Mouse (Mus musculus) hindlimb bud, embryonic 11.5 days (tissue): ENCODE results near the gene Rela.

ENCODE experiments used
- DNase-seq: peaks from one replicate; pipeline ENCODE4 v3.0.0-alpha.2; 2012; ENCODE audit warnings: low read depth, low spot score; ENCODE audit errors: extremely low spot score

The Rela gene

GRCm38 (mm10) chr19:5637069-5638047, at the start of gene Rela:
Gene Rela (plus strand): TSS chr19:5637483.
- DNase-seq = peak; percentile 31

- no peak for DNase-seq
Observed at GRCm38 (mm10) chr19:5589159-5589558, 48.1 kb upstream of the Rela start.

GRCm38 (mm10) chr19:5591888-5592287, 45.4 kb upstream of the Rela start:
- no peak for DNase-seq

- DNase-seq = no peak
Observed at GRCm38 (mm10) chr19:5599224-5599623, 38.1 kb upstream of the Rela start.

- DNase-seq = peak; percentile 52
Observed at GRCm38 (mm10) chr19:5601752-5602541, 35.3 kb upstream of the Rela start, which contains the start of gene Rnaseh2c. Gene Rnaseh2c (plus strand): TSS chr19:5601873.

- no peak for DNase-seq
Observed at GRCm38 (mm10) chr19:5603664-5604063, 33.6 kb upstream of the Rela start.

GRCm38 (mm10) chr19:5605126-5605525, 32.2 kb upstream of the Rela start:
- DNase-seq = no peak

- DNase-seq = no peak
Observed at GRCm38 (mm10) chr19:5606196-5606595, 31.1 kb upstream of the Rela start.

GRCm38 (mm10) chr19:5607705-5608410, 29.4 kb upstream of the Rela start:
- no peak for DNase-seq

GRCm38 (mm10) chr19:5608707-5609106, 28.6 kb upstream of the Rela start:
- no peak for DNase-seq

GRCm38 (mm10) chr19:5609171-5609546, 28.1 kb upstream of the Rela start:
- DNase-seq = no peak

- peak; percentile 86 for DNase-seq
Observed at GRCm38 (mm10) chr19:5609547-5610404, 27.5 kb upstream of the Rela start, which contains the start of gene Kat5. Gene Kat5 (minus strand): TSS chr19:5610237.

- DNase-seq = no peak
Observed at GRCm38 (mm10) chr19:5611973-5612372, 25.3 kb upstream of the Rela start.

- DNase-seq = no peak
Observed at GRCm38 (mm10) chr19:5612762-5613411, 24.4 kb upstream of the Rela start.

- no peak for DNase-seq
Observed at GRCm38 (mm10) chr19:5614953-5615352, 22.3 kb upstream of the Rela start.

GRCm38 (mm10) chr19:5620007-5620406, 17.3 kb upstream of the Rela start:
- no peak for DNase-seq

GRCm38 (mm10) chr19:5621884-5622283, 15.4 kb upstream of the Rela start:
- no peak for DNase-seq

GRCm38 (mm10) chr19:5625311-5625710, 12.0 kb upstream of the Rela start:
- no peak for DNase-seq

GRCm38 (mm10) chr19:5629907-5630306, 7.4 kb upstream of the Rela start:
- no peak for DNase-seq

GRCm38 (mm10) chr19:5632120-5632519, 5.2 kb upstream of the Rela start:
- no peak for DNase-seq
